Mouse (Mus musculus) frontal cortex, postnatal 10 days (tissue): Measurements from ENCODE around the gene Prdm10.

Source experiments
- DNase-seq, 2 experiments: peaks; one replicate each; pipeline ENCODE4 v3.0.0; 2022; ENCODE audit warnings: low spot score in 2 of 2, mixed read lengths in 1 of 2

Prdm10 gene

GRCm38 (mm10) chr9:31280366-31281010 lies at the start of gene Prdm10:
Gene Prdm10, plus strand, starts transcription at chr9:31280538.
- peak; percentile 89 to 93 for DNase-seq

- DNase-seq, result no peak
Measured at GRCm38 (mm10) chr9:31235030-31235429, 45.3 kb upstream of the Prdm10 start.

GRCm38 (mm10) chr9:31235489-31235888 lies 44.8 kb upstream of the Prdm10 start:
- no peak for DNase-seq

- DNase-seq, result no peak
Measured at GRCm38 (mm10) chr9:31236079-31236478, 44.3 kb upstream of the Prdm10 start.

- no peak for DNase-seq
Measured at GRCm38 (mm10) chr9:31238526-31238925, 41.8 kb upstream of the Prdm10 start.

GRCm38 (mm10) chr9:31239551-31239950 lies 40.8 kb upstream of the Prdm10 start:
- DNase-seq, result no peak

GRCm38 (mm10) chr9:31240522-31241207 lies 39.7 kb upstream of the Prdm10 start:
- DNase-seq, result no peak

GRCm38 (mm10) chr9:31241208-31241699 lies 39.1 kb upstream of the Prdm10 start:
- no peak for DNase-seq

GRCm38 (mm10) chr9:31243306-31243938 lies 36.9 kb upstream of the Prdm10 start:
- no peak for DNase-seq

- DNase-seq, result no peak
Measured at GRCm38 (mm10) chr9:31243939-31244333, 36.4 kb upstream of the Prdm10 start.

GRCm38 (mm10) chr9:31245006-31245405 lies 35.3 kb upstream of the Prdm10 start:
- no peak for DNase-seq

- DNase-seq, result no peak
Measured at GRCm38 (mm10) chr9:31246421-31246820, 33.9 kb upstream of the Prdm10 start.

GRCm38 (mm10) chr9:31247447-31248220 lies 32.7 kb upstream of the Prdm10 start:
- DNase-seq, result no peak

GRCm38 (mm10) chr9:31252182-31252799 lies 28.0 kb upstream of the Prdm10 start:
- DNase-seq, result no peak

GRCm38 (mm10) chr9:31253311-31253734 lies 27.0 kb upstream of the Prdm10 start:
- no peak for DNase-seq

GRCm38 (mm10) chr9:31253866-31254696 lies 26.3 kb upstream of the Prdm10 start:
- no peak for DNase-seq

- no peak for DNase-seq
Measured at GRCm38 (mm10) chr9:31254697-31255004, 25.7 kb upstream of the Prdm10 start.

- no peak for DNase-seq
Measured at GRCm38 (mm10) chr9:31255953-31256352, 24.4 kb upstream of the Prdm10 start.

- no peak for DNase-seq
Measured at GRCm38 (mm10) chr9:31258237-31258636, 22.1 kb upstream of the Prdm10 start.

GRCm38 (mm10) chr9:31260219-31260618 lies 20.1 kb upstream of the Prdm10 start:
- no peak for DNase-seq
